Mouse (Mus musculus) gastrocnemius, postnatal 36 days (tissue): ENCODE measurements around the gene Eml6. TPM values are rescaled to one million over a fixed set of nuclear protein-coding genes. Genes with fewer than 3 reads are reported as not detected.

Source experiments
- DNase-seq, 2 experiments: peaks; one replicate each; pipeline ENCODE4 v3.0.0; 2022
- intact Hi-C: fragments of 180-260 bp; cut with DNase I; formaldehyde crosslinking; loops from one replicate; pipeline ENCODE4 v1.15.1; 2025
- total RNA-seq, 2 experiments: library from RNA; stranded (reverse); gene quantifications; 2 replicates each; pipeline ENCODE4 v1.2.3; 2021

Gene Eml6
- total RNA-seq, 2 experiments from 2014 or later, result 0.59 to 1.6 TPM

- intact Hi-C loops, result loop anchor here (2.0 to 5.0 kb wide), 2 partner anchors 171 to 508 kb away; no protein-coding TSS in a partner anchor
- DNase-seq, result no peak
Measured at GRCm38 (mm10) chr11:29714114-29714513, 311.7 kb downstream of the Eml6 start.

- DNase-seq, result no peak
- intact Hi-C loops, result loop anchor here (10.0 kb wide), 1 partner anchor 315 kb away; the partner anchor contains the start of gene Eml6
Measured at GRCm38 (mm10) chr11:29709512-29709911, 316.3 kb downstream of the Eml6 start.

GRCm38 (mm10) chr11:29706845-29707244 is 319.0 kb downstream of the Eml6 start:
- no peak for DNase-seq
- intact Hi-C loops, result loop anchor here (10.0 kb wide), 1 partner anchor 318 kb away; the partner anchor contains the start of gene Eml6

GRCm38 (mm10) chr11:29705263-29705662 is 320.6 kb downstream of the Eml6 start:
- intact Hi-C loops, result loop anchor here (10.0 kb wide), 1 partner anchor 320 kb away; the partner anchor contains the start of gene Eml6
- no peak for DNase-seq

- intact Hi-C loops, result loop anchor here (10.0 kb wide), 1 partner anchor 322 kb away; the partner anchor contains the start of gene Eml6
- peak in 1 of 2 experiments; percentile 21 for DNase-seq
Measured at GRCm38 (mm10) chr11:29702721-29703120, 323.1 kb downstream of the Eml6 start.

- DNase-seq, result no peak
- intact Hi-C loops, result loop anchor here (5.0 kb wide), 2 partner anchors 142 to 322 kb away; partner anchors contain the start of gene Ccdc88a
Measured at GRCm38 (mm10) chr11:29694754-29695153, 331.1 kb downstream of the Eml6 start.

GRCm38 (mm10) chr11:29693576-29694410 is 332.0 kb downstream of the Eml6 start:
- DNase-seq, result peak; percentile 68 to 78
- intact Hi-C loops, result loop anchor here (5.0 kb wide), 2 partner anchors 141 to 321 kb away; partner anchors contain the start of gene Ccdc88a

Other genes with a start within 250 kb of the Eml6 start
- 1 to 10 TPM; 2.2 to 2.6 TPM for gene 4931440F15Rik, start 200.4 kb downstream of the Eml6 start, total RNA-seq
- 100 to 1,000 TPM; 104 to 125 TPM for gene Sptbn1, start 242.1 kb upstream of the Eml6 start, total RNA-seq